Mouse (Mus musculus) cortical plate, adult 2 months (tissue): ENCODE data around the gene Gli1.

Source experiments
- CTCF ChIP-seq: fragments of 200-500 bp; IDR thresholded peaks from 2 replicates; pipeline ENCODE4 v1.5.1; 2011; ENCODE audit warnings: mild to moderate bottlenecking, control low read depth, low read length; ENCODE audit not compliant: insufficient read depth; ENCODE audit errors: extremely low read depth
- POLR2A ChIP-seq: fragments of 200-500 bp; IDR thresholded peaks from 2 replicates; pipeline ENCODE4 v1.6.1; 2011; ENCODE audit warnings: mild to moderate bottlenecking, low read length, control low read depth; ENCODE audit not compliant: insufficient read depth; ENCODE audit errors: extremely low read depth

- TF ChIP-seq POLR2A (no peak), CTCF (no peak)
Measured at GRCm38 (mm10) chr10:127346173-127346572, 4.4 kb upstream of the Gli1 start.
